Mouse (Mus musculus) heart, adult 10 weeks (tissue): ENCODE measurements around the gene Gm1110. TPM values are rescaled to one million over a fixed set of nuclear protein-coding genes. Genes with fewer than 3 reads are reported as not detected.

ENCODE experiments used
- polyA plus RNA-seq: library from polyadenylated mRNA; stranded (reverse); fragments of 350-450 nt; fragmentation: Illumina TruSeq; extraction: RNeasy Lipid Tissue Mini Kit (QIAGEN cat#74804); gene quantifications from one replicate; pipeline ENCODE4 v1.2.3, GENCODE M21; 2014; ENCODE audit warnings: low read depth, low replicate concordance

The Gm1110 gene
- polyA plus RNA-seq, result not detected

GRCm38 (mm10) chr9:26922909-26923526 is at the start of gene Gm1110:
Gene Gm1110, minus strand, starts transcription at chr9:26923111.

GRCm38 (mm10) chr9:26860751-26861150 is 62.2 kb downstream of the Gm1110 start, which contains the start of gene Glb1l3:
Gene Glb1l3, minus strand, starts transcription at chr9:26860890.

Other genes with a start within 250 kb of the Gm1110 start
- not detected for gene B3gat1, start 189.4 kb downstream of the Gm1110 start, polyA plus RNA-seq
- gene Glb1l2, start 116.6 kb downstream of the Gm1110 start, polyA plus RNA-seq, result 0.89 TPM
- not detected for gene Glb1l3, start 62.2 kb downstream of the Gm1110 start, polyA plus RNA-seq
- 43.9 TPM for gene Acad8, start 76.5 kb upstream of the Gm1110 start, polyA plus RNA-seq
- gene Thyn1, start 76.6 kb upstream of the Gm1110 start, polyA plus RNA-seq, result 31.7 TPM
- 26.0 TPM for gene Vps26b, start 107.0 kb upstream of the Gm1110 start, polyA plus RNA-seq
- gene Ncapd3, start 107.1 kb upstream of the Gm1110 start, polyA plus RNA-seq, result 18.0 TPM
- gene Jam3, start 232.3 kb upstream of the Gm1110 start, polyA plus RNA-seq, result 19.1 TPM